Mouse (Mus musculus) CD8-positive naive resting alpha-beta T cell, adult 2 months (primary cell): Measurements from ENCODE around the gene Lrwd1.
"Not testable (repeated sequence)": the region's sequence is repeated elsewhere in the genome, so short reads cannot be mapped to it uniquely, and the experiment has no call there.

Source experiments
- DNase-seq, 2 experiments: peaks; one replicate each; pipeline ENCODE4 v3.0.0; 2022; ENCODE audit warnings: low read depth in 2 of 2, low spot score in 2 of 2

The Lrwd1 gene

GRCm38 (mm10) chr5:136135571-136136291, at the start of gene Lrwd1, which contains the start of gene Alkbh4:
Lrwd1 (minus strand) TSS chr5:136136074.
Alkbh4 (plus strand) TSS chr5:136136146.
- DNase-seq: peak; percentile 95 to 96

- DNase-seq: no peak
Measured at GRCm38 (mm10) chr5:136183766-136184165, 47.9 kb upstream of the Lrwd1 start.

GRCm38 (mm10) chr5:136182830-136183229, 47.0 kb upstream of the Lrwd1 start:
- DNase-seq: no peak

- no peak for DNase-seq
Measured at GRCm38 (mm10) chr5:136182049-136182448, 46.2 kb upstream of the Lrwd1 start.

GRCm38 (mm10) chr5:136181197-136181596, 45.3 kb upstream of the Lrwd1 start:
- no peak for DNase-seq

- DNase-seq: peak; percentile 28 to 44
Measured at GRCm38 (mm10) chr5:136179594-136179993, 43.7 kb upstream of the Lrwd1 start.

- peak; percentile 44 to 55 for DNase-seq
Measured at GRCm38 (mm10) chr5:136173606-136174463, 38.0 kb upstream of the Lrwd1 start.

GRCm38 (mm10) chr5:136172939-136173338, 37.1 kb upstream of the Lrwd1 start:
- DNase-seq: no peak

GRCm38 (mm10) chr5:136171363-136172341, 35.8 kb upstream of the Lrwd1 start:
- no peak for DNase-seq

- DNase-seq: peak; percentile 65 to 80
Measured at GRCm38 (mm10) chr5:136170512-136171362, 34.9 kb upstream of the Lrwd1 start, which contains the start of gene Orai2. Orai2 (minus strand) TSS chr5:136170713.

- peak in 1 of 2 experiments; percentile 35 for DNase-seq
Measured at GRCm38 (mm10) chr5:136169626-136170511, 34.0 kb upstream of the Lrwd1 start.

GRCm38 (mm10) chr5:136168071-136168470, 32.2 kb upstream of the Lrwd1 start:
- DNase-seq: no peak

- no peak for DNase-seq
Measured at GRCm38 (mm10) chr5:136167296-136167695, 31.4 kb upstream of the Lrwd1 start.

- no peak for DNase-seq
Measured at GRCm38 (mm10) chr5:136165246-136165645, 29.4 kb upstream of the Lrwd1 start.

- no peak for DNase-seq
Measured at GRCm38 (mm10) chr5:136163807-136164474, 28.1 kb upstream of the Lrwd1 start.

- not testable (repeated sequence) for DNase-seq
Measured at GRCm38 (mm10) chr5:136160084-136160483, 24.2 kb upstream of the Lrwd1 start.

GRCm38 (mm10) chr5:136155399-136155798, 19.5 kb upstream of the Lrwd1 start:
- DNase-seq: peak in 1 of 2 experiments; percentile 46

GRCm38 (mm10) chr5:136152365-136152764, 16.5 kb upstream of the Lrwd1 start:
- DNase-seq: no peak
